Mouse (Mus musculus) spleen, adult 2 months (tissue): ENCODE measurements at regions not wholly inside any gene's neighbourhood (a gene's known extent, or its start where the extent isn't known, plus 50 kb on each side); places are given as distances from the start of the nearest gene placed in this dataset.

Experiments used
- CTCF ChIP-seq: fragments of 200-500 bp; IDR thresholded peaks from 2 replicates; pipeline ENCODE4 v1.5.1; 2011; ENCODE audit warnings: mild to moderate bottlenecking, inconsistent platforms; ENCODE audit not compliant: insufficient read depth, insufficient read length, insufficient replicate concordance; ENCODE audit errors: extremely low read depth
- POLR2A ChIP-seq: fragments of 200-500 bp; IDR thresholded peaks from 2 replicates; pipeline ENCODE4 v1.6.1; 2011; ENCODE audit warnings: low read depth, low read length, inconsistent platforms

DNA sequence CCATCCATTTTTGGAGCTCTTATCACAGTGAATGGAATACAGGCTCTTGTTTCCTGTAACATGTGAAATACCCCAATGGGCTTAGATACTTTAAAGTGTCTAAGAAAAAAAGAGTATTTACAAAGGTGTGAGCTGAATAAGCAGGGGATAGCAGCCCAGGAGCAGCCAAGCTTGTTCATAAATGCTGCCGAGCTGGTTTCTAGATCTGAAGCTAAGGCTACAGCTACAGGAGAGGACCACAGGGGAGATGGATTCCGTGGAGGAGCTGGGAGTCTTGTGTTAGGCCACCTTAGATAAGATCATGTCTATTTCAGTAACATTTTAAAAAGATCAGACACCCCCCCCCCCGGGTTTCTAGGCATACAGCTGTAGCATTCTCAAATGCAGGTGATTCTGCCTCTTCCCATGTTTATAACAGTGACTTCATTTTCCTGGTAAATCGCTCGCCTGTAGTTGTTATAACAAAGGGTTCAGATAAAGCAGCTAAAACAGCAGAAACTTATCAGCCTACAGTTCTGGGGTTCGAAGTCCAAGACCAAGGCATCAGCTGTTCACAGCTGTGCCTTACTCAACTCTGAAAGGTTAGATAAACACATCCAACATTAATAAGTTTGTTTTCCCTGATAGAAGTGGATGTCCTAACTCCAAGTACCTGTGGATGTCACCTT is 131.9 kb downstream of the Tex36 start:
- TF ChIP-seq POLR2A (no peak), CTCF (no peak)
